Mouse (Mus musculus): ENCODE data around the gene Dnajc25.

- no peak for TF ChIP-seq CTCF (IDR thresholded peaks at IDR 0.05; ENCODE audit: low read depth)
- TF ChIP-seq EP300 (IDR thresholded peaks at IDR 0.05; ENCODE audit: low read depth): no peak
Measured at GRCm38 (mm10) chr4:58981421-58981820, 13.4 kb upstream of the Dnajc25 start.
